Mouse (Mus musculus) gastrocnemius, postnatal 25 days (tissue): ENCODE measurements at regions not wholly inside any gene's neighbourhood (a gene's known extent, or its start where the extent isn't known, plus 50 kb on each side); places are given as distances from the start of the nearest gene placed in this dataset.

Experiments
- DNase-seq: peaks from one replicate; pipeline ENCODE4 v3.0.0; 2022

DNA sequence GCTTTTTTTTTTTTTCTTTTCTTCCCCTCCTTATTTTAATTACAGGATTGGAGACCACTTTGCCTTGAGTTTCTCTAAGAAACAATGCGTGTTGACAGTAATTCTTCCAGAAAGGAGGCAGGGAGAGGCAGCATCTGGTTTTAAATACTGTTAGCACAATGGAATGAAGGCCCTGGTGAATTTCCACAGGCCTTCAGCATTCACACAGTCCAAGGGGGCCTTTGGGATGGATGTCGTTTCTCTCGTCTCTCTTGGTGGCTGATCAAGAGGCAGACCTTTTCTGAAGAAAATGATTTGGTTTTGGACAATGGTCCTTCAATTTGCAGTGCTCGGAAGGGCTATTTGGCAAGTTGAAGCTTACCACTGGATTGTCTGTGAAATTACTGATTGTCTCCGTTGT, 321.4 kb downstream of the Lmx1a start:
- DNase-seq = no peak

DNA sequence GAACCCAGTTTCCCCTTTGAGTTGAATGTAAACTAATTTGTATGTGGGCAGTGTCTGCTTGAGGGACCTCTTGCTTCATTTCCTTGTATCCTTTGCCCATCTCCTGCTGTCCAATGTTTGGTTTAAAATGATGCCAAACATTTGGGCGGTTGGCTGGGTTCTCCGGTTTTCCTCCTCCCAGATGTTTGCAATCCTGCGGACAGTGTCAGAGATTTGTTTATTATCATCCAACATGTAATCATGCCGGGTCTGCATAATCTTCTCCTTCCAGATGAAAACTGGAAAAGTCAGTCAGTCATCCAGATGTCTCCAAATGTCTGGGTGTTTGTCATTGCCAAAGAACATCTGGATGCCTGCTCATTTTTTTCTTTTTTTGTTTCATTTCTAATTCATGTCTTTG, 323.0 kb downstream of the Lmx1a start:
- peak; percentile 45 for DNase-seq

- DNase-seq = no peak
Measured at GRCm38 (mm10) chr1:168012611-168013010, 323.6 kb downstream of the Lmx1a start.

- DNase-seq = no peak
Measured at GRCm38 (mm10) chr1:168016375-168016890, 327.4 kb downstream of the Lmx1a start.

- no peak for DNase-seq
Measured at GRCm38 (mm10) chr1:168026481-168026880, 337.4 kb downstream of the Lmx1a start.

DNA sequence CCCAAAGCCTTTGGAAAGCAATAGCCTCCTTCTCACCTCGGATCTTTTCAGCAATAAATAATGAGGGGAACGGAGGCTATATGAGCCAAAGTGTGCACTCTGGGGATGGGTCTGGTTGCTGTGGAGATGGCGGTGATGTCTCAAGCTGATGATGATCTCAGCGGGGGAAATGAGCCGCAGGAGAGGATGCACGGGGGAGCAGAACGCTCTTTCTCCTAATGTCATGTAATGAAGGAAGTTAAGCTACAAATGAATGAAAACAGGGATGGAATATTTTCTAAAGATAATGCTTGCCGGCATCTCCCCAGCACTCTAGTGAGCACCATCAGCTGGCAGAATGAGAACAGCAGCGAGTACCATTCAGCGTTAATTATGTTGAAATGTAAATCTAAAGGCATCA, 355.7 kb downstream of the Lmx1a start:
- no peak for DNase-seq

GRCm38 (mm10) chr1:168046347-168046746, 357.3 kb downstream of the Lmx1a start:
- no peak for DNase-seq

GRCm38 (mm10) chr1:168046749-168047148, 357.7 kb downstream of the Lmx1a start:
- DNase-seq = no peak

DNA sequence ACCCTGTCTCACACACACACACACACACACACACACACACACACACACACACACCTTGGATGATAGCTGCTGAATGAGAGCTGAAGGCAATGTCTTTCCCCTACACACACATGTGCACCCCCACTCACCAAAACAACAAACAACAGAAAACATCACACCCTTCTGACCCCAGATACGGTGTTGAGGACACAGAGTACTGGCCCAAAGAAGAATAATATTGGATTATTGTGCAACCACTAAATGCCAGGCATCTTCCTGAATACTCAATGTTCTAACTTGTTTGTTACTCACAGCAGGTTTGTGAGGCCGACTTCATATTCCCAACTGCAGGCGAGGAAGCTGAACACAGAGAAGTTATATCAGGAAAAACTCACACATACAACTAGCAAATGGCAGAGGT, 360.9 kb downstream of the Lmx1a start:
- DNase-seq = no peak

DNA sequence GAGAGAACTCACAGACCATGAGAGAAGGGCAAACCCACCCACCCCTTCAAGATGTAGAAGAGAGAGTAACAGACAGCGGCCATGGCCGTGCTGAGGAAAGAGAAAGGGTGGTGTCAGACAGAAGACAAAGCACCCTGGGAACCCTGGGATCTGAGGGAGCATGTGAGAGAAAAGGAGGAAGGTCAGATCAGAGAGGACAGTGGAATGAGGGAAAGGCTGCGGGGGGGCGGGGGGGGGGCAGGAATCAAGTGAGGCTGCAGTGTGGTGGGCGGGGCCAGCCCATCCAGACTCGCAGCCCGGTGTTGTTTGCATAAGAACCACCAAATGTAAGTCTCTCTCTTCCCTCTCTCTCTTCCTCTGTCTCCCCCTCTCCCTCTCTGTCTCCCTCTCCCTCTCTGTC, 367.4 kb downstream of the Lmx1a start:
- no peak for DNase-seq

GRCm38 (mm10) chr1:168057479-168057878, 368.4 kb downstream of the Lmx1a start:
- no peak for DNase-seq

GRCm38 (mm10) chr1:168058769-168059168, 369.7 kb downstream of the Lmx1a start:
- DNase-seq = no peak

- DNase-seq = no peak
Measured at GRCm38 (mm10) chr1:168064065-168064664, 367.9 kb downstream of the Pbx1 start.

DNA sequence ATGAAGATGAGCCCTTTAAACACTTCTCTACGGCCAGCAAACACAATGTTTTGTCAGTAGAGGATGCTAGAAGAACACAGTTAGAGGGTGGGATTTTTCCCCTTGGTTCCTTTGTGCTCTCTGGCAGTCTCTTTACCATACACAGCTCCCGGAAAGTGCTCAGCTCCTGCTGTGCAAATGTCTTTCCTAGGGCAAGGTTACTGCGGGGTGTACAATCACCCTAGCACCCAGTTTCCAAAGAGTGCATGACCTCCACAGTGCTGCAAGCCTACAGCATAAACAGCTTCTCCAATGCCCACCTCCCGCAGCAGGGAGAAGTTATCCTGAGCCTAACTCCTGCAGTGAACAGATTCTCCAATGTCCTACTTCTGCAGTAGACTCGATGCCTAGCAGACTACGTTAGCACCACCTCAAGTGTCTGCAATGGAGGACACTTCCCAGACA, 366.4 kb downstream of the Pbx1 start:
- DNase-seq = no peak

GRCm38 (mm10) chr1:168066810-168067209, 365.3 kb downstream of the Pbx1 start:
- no peak for DNase-seq

DNA sequence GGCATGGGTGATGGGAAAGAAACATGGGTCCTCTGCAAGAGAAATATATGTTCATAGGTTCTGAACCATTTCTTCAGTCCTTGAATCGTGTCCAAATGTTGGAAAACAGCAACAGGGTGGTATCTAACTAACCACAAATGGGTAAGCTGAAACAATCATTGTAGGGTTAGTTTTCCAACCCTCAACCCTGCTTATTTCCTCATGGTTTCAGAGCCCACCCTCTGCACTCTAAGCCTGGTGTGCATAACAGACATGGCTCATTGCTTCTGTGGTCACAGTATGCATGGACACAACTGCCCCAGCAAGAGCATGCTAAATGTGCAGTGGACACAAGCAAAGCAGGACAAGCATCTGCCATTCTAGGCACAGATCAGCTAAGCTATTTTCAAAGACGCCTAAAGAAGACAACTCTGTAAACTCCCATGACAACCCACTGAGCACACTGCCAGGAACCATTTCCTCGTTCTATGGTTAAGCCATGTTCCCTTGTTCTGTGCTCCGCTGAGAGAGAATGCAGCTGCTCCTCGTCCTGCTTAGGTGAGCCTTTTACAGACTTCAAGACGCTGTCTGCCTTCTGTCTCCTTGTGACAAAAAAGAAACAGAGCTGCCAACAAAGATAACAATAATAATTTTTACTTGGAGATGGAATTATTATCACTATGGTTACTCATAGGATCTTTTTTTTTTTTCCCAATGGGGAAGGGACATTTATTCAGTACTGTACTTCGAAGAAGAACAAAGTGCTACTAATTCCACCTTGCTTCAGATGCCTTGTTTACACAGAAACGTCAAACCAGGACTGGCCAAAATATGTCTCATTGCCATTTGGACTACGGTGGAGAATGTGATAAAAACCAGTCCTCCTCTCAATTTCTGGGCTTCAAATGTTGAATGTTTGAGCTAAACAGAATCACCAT, 363.8 kb downstream of the Pbx1 start:
- DNase-seq = no peak

- DNase-seq = no peak
Measured at GRCm38 (mm10) chr1:168068920-168069590, 363.0 kb downstream of the Pbx1 start.
